Mouse (Mus musculus) forelimb bud, embryonic 11.5 days (tissue): ENCODE data around the gene Chrna9.

Experiments
- DNase-seq: peaks from one replicate; pipeline ENCODE4 v3.0.0-alpha.2; 2012; ENCODE audit warnings: low read depth, low spot score

Gene Chrna9

GRCm38 (mm10) chr5:65934783-65935182, at the start of gene Chrna9:
Gene Chrna9 (plus strand): TSS chr5:65934921.
- DNase-seq, result no peak

GRCm38 (mm10) chr5:65885699-65886443, 48.9 kb upstream of the Chrna9 start:
- DNase-seq, result no peak

GRCm38 (mm10) chr5:65888102-65888501, 46.6 kb upstream of the Chrna9 start:
- no peak for DNase-seq

- DNase-seq, result no peak
Observed at GRCm38 (mm10) chr5:65888998-65889397, 45.7 kb upstream of the Chrna9 start.

- DNase-seq, result no peak
Observed at GRCm38 (mm10) chr5:65891251-65891826, 43.4 kb upstream of the Chrna9 start.

GRCm38 (mm10) chr5:65895121-65895692, 39.5 kb upstream of the Chrna9 start:
- no peak for DNase-seq

- no peak for DNase-seq
Observed at GRCm38 (mm10) chr5:65895764-65896163, 39.0 kb upstream of the Chrna9 start.

- no peak for DNase-seq
Observed at GRCm38 (mm10) chr5:65897731-65898130, 37.0 kb upstream of the Chrna9 start.

- no peak for DNase-seq
Observed at GRCm38 (mm10) chr5:65898683-65899082, 36.0 kb upstream of the Chrna9 start.

GRCm38 (mm10) chr5:65900113-65900512, 34.6 kb upstream of the Chrna9 start:
- DNase-seq, result no peak

GRCm38 (mm10) chr5:65900862-65901265, 33.9 kb upstream of the Chrna9 start:
- no peak for DNase-seq

GRCm38 (mm10) chr5:65901868-65902418, 32.8 kb upstream of the Chrna9 start:
- no peak for DNase-seq

- no peak for DNase-seq
Observed at GRCm38 (mm10) chr5:65902811-65903210, 31.9 kb upstream of the Chrna9 start.

GRCm38 (mm10) chr5:65904476-65904875, 30.2 kb upstream of the Chrna9 start:
- DNase-seq, result no peak

GRCm38 (mm10) chr5:65908751-65909150, 26.0 kb upstream of the Chrna9 start:
- DNase-seq, result no peak

- DNase-seq, result no peak
Observed at GRCm38 (mm10) chr5:65909321-65909720, 25.4 kb upstream of the Chrna9 start.

- DNase-seq, result no peak
Observed at GRCm38 (mm10) chr5:65910398-65910797, 24.3 kb upstream of the Chrna9 start.

- DNase-seq, result no peak
Observed at GRCm38 (mm10) chr5:65911676-65912075, 23.0 kb upstream of the Chrna9 start.

- DNase-seq, result no peak
Observed at GRCm38 (mm10) chr5:65912201-65912600, 22.5 kb upstream of the Chrna9 start.

GRCm38 (mm10) chr5:65913126-65913525, 21.6 kb upstream of the Chrna9 start:
- no peak for DNase-seq

GRCm38 (mm10) chr5:65914342-65914741, 20.4 kb upstream of the Chrna9 start:
- no peak for DNase-seq

- no peak for DNase-seq
Observed at GRCm38 (mm10) chr5:65916930-65917329, 17.8 kb upstream of the Chrna9 start.

- peak; percentile 40 for DNase-seq
Observed at GRCm38 (mm10) chr5:65918601-65919000, 16.1 kb upstream of the Chrna9 start.
